Mouse (Mus musculus) cerebellum, postnatal 36 days (tissue): ENCODE measurements at regions not wholly inside any gene's neighbourhood (a gene's known extent, or its start where the extent isn't known, plus 50 kb on each side); places are given as distances from the start of the nearest gene placed in this dataset.

Experiments used
- DNase-seq, 2 experiments: peaks; one replicate each; pipeline ENCODE4 v3.0.0; 2021 to 2022; ENCODE audit warnings: mixed read lengths in 2 of 2

DNA sequence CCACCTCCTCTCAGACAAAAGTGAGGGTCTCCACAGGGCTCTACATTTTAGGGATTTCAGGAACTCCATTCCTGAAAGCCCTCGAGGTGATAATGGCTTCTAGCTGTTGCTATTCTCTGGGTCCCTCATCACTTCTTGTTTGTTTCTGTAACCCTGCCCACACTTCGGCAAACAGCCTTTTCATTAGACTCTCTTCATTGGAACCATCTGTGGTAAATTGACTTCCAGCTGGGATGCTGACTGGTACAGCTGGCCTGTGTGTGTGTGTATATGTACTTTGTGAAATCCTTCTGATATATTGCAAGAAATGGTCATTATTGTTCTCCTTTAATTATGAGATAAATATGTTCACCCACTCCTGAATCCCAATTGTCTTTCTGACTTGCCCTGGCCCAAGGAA is 50.3 kb downstream of the Gm10192 start:
- DNase-seq, result no peak

DNA sequence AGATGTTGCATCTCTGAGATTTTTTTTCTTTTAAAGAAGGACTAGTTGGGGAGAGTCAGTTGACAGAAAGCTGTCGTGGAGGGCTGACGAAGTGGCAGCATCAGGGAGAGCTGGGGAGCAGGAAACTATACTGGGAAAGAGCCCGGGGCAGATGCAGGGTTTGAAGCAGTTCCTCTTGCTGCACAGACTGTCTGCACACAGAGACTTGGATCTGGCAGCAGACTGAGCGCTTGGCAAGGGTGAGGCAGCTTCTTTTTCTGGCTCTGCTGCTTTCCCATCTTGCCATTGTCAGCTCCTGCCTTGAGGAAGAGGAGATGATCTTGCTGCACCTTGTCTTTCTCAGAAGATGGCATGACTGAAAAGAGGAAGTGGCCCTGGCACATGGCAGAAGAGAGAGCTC is 55.2 kb downstream of the Gm10192 start:
- peak; percentile 3 to 7 for DNase-seq

DNA sequence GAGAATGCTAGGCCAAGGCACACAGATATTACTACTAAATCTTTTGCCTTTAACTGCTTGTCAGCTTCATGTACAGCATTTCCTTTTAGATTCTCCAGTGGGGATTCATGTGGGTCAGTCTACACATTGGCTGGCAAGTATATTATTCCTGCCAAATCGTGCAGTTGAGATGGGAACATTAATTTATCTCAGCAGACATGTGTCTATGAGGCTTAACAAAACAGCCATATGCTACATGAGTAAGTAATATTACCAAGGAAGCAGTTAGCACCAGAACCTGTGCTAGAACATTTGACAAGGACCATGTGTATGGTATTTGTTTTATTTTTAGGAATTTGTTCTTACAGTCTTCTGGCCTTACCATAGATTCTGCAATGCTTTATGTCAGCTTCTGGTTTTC is 59.1 kb downstream of the Gm10192 start:
- no peak for DNase-seq

DNA sequence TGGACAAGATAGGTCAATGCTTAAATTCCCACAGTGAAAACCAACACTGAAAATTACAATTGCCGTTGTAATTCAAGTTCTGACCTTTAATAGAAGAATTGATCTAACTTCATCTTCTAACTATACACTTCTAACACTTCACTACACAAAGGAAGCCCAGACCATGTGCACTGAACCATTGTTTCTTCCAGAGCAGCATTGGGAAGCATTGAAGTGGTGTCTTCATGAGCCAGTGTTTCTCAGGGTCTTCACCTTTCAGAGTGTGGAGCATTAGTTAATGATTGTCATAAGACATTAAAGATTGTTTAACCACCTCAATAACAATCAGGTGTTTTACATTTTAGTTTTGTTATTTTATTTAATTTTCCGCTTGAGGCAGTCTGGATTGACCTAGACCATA is 61.0 kb downstream of the Gm10192 start:
- no peak for DNase-seq

DNA sequence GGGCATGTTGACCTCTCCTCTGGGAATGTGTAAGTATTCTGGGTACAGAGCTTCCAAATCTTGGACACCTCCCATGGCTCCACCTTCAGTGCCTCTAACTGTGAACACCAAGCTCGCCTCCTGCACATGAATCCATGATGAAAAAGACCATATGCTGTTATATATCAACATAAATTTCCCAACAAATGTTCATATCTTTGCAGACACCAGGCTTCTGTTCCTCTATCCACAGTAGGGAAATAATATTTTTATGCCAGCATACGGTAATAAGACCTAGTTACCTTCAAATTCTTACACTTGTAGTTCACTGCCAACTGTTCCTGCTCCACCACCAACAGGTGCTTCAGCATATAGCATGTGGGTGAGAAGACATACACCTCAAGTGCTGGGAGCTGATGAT is 63.5 kb downstream of the Gm10192 start:
- no peak for DNase-seq

DNA sequence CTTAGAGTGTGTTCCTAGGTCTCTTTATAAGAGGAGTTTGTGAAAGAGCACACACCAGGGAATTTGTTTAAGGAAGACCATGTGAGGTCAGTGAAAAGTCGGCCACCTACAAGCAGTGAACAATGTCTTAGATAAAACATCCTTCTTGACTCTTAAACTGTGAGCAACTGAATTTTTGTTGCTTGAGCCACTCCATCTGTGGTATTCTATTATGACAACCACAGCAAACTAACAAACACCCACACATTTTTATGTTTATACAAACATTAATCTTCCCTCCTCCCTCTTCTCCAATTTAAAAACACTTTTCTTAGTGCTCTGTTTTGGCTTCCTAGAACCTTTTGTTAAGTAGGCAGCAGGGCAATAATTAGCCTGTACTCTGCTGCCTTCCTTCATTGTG is 66.0 kb downstream of the Gm10192 start:
- DNase-seq, result no peak

DNA sequence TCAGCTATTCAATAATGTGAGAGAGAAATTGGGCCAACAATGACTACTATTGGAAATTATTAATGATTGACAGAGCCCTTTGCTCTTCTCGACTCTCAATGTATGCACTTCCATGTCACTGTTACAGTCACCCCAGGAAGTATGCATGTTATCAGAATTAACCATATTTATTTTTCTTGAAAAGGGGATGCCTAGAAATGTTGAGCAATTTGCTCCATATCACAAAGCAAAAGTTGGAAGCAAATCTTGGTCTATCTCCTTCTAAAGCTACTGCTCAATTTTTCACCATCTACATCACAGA is 80.3 kb downstream of the Gm10192 start:
- no peak for DNase-seq

DNA sequence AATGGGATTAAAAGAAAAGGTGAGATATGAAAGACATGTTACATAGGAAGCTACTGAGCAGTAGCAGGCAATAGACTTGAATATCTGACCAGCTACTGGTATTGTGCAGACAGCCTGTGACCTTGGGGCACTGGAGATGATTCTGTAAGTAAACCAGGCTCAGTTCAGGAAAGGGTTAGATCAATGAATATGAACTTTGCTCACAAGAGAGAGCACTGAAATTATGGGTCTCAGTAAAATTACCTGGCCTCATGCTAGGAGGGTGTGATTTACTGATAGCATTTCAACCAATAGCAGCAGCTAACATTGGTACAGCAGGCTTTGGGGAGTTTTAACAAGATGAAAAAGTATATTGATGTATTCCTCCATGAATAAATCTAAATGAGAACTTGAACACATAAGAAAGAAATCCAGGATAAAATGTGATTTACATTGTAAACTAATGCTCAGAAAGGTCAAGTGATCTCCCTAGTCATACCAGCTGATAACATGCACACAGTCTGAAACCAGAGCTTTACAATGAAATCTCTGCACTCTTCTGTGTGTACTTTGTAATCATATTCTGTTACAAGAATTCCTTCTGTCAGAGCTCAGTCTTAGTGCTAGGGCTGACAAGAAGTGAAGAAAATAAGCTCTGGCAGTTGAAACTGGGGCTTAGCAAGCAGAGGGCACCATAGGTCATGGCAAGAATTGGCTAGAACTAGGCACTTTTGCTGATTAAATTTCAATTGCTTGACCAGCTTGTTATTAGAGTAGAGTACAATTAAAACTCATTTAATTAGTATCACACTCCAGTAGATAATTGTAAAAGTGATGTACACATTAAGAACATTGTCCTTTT is 80.8 kb downstream of the Gm10192 start:
- no peak for DNase-seq

DNA sequence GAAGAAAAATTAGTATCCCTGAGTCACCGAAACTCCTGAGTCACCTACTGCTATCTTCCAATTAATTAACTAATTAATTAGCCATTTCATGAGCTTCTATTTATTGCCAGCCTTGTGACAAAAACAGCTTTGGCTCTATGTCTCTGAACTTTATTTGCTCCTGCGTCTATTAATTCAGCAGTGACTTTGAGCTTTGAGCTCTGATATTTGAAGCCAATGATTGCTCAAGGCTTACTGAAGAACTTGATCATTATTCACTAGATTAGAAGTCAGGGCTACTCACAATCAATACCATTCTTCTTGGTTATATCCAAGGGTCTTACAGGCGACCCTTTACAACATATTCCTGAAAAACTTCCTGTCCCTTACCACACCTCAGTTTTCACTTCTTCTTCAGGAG is 83.2 kb downstream of the Gm10192 start:
- no peak for DNase-seq

DNA sequence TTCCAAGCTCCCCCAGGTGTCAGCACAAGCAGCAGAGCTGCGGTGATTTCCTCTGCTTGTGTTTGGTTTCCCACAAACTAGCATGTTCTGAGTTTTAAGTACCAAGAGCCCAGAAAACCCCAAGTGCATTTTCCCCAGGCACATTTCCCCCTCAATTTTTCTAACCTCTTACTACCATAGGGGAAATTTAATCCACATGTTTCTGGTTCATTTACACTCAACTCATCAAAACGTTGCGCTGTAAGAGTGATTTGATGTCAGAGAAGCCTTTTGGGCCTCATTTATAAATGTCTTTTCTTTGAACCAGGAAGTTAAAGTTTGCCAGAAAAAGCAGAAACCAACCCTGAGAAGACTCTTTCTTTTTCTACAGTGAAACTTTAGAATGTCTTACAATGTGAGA is 89.4 kb downstream of the Gm10192 start:
- no peak for DNase-seq

DNA sequence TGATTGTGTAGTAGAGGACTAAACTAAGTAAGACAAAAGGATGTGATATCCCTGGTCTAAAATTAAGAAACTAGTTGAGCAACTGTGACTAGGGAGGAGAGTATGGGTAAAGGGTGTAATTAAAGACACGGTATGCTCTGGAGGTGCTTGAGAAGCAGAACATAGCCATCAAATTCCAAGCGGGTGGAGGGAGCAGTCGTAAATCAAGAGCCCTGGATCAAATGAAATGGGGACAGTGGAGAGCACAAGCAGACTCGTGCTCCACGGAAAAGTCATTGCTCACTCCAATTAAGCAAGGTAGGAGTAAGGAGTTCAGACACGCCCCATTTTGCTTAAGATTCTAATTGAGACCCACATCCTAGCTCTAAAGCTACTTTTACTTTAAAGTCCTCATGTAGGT is 132.2 kb downstream of the Gm10192 start:
- DNase-seq, result no peak

DNA sequence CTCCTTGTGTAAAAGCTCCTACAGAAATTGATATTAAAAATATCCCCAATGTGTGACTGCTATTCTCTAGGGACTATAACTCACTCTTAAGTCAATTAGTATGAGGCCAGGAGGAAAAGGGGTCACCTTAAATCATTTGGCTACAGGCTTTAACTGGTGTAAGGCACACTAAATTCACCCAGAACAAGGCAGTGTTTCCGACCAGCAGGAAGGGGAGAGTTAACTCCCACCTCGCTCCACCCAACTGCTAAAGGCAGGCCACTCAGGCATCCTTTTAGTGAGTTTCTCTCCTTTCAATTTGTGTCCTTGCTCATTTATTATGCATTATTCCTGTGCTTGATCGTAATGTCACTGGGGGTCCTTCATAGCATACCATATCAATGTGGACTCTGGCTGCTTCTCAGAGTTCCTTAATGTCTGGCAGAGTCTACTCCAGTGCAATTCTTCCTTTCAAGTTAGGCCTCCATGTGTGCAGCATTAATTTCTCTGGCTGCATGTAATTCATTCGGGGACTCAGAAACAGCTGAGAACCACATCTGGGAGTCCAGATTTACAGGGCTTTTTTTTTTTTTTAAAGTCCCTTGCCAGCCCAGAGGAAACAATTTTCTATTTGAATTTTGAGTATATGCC is 133.8 kb downstream of the Gm10192 start:
- DNase-seq, result no peak

DNA sequence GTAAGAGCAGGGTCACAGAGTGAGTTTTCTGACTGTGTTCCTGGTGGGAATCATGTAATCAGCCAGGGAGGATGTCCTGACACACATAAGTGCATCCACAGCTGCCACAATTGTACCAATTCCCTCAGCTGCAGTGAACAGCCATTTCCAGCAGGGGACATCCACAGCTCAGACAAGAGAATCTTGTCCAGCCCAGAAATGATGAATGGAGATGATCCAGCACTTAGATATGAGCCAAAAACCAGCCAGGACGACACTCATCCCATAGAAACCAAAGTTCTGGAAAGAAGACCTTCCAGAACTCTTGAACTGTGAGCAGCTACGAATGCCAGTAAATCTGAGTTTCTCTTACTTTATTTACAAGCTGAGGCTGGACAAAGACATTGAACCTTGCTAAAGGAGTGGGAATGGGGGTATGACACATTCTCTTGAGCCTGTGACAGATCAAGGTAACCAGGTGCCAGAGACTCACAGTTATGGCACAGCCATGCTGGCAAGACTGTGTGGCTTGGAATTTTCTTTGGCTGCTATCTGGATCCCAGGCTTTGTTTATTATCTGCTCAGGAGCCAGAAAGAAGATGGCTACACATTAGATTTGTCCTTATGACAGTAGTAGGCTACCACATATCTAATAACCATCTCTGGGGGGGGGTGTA is 145.1 kb downstream of the Gm10192 start:
- DNase-seq, result peak; percentile 37 to 38

DNA sequence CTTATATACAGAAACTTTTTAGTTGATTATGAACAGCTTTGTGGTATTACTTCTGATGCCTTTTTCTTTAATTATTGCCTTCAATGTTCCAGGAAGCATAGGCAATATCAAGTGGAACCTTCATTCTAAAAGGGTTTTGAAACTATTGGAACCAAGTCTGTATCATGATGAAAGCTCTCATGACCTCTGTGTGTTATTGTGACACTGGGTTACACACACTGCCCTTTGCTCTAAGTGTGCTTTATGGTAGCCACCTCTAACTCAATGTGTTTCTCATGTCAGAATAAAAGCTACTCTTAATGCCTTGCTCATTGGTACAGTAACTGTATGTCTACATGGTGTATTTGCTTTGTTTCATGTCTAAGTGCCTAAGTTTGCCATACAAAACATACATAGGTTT is 154.0 kb downstream of the Gm10192 start:
- no peak for DNase-seq

DNA sequence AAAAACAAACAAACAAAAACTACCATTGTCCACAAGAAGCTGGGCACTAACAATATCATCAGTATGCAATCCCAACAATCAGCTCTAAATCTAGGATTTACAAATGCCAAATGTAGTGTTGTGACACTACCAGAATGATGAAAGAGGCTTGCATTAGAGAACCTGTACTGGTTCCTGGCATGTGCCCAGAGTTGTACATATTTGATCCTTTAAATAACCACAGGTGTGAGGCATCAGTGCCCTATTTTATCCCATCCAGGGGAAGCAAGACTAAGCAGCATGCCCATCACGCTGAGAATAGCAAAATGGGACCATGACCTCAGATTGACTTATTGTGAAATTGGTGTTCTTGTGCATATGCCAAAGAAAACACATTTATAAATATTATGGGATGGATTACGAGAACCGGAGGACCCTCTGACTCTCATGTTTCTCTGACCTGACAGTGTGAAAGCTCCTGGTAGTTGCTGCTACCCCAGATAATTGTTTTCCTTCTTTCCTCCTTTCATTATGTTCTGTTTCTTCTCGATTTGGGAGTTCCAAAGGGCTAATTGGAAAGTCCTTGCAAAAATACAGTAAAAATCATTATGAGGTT is 157.4 kb downstream of the Gm10192 start:
- DNase-seq, result no peak

DNA sequence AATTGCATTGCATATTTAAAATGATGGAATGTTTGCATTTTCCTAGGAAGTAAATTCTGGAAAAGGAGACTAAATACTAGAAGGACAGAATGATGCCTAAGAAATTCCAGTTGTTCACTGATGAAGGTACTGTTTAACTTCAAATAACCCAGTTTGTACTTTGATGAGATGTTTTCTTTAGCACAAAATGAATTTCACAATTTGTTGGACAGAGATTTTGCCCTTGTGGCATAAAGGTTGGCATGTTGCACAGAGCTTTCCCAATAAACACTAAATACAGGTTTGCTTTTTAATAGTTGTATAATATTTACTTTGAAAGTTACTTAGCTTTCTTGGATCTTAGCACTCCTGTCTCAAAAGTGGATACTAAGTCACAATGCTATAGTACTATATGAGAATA is 181.6 kb downstream of the Gm10192 start:
- DNase-seq, result no peak

DNA sequence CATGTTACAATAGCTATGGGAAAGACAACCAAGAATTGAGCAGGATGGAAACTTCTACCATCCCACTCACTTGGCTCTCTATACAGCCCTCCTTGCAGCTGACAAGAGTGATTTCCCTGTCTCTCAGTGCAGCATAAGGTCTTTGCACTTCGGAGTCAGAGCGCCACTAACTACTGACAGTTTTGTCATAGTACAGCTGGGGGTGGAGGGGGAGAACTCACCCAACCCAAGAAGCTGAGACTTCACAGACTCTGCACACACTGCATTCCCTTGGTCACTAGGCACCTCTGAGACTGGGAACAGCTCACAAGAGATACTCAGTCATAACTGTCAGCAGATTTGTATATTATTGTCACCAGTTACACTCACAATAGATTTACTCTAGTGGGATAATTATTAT is 195.3 kb upstream of the Gm12695 start:
- no peak for DNase-seq

DNA sequence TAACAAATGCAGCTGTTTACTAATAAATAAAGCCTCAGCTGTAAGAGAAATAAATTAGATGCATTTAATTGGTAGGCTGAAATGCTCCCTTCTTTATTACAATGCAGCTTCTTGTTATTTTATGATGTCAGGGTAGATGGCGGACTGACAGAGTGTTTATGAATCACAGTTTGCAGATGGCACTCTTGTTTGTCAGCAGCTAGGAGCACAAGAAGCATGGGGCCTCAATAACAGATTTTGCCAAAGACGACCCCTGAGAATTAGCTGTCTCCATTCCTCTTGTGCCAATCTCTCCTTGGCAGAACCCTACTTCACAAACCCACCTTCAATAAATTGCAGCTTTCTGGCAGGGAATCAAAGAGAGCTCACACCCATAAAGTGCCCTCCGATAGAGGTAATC is 194.9 kb upstream of the Gm12695 start:
- no peak for DNase-seq

DNA sequence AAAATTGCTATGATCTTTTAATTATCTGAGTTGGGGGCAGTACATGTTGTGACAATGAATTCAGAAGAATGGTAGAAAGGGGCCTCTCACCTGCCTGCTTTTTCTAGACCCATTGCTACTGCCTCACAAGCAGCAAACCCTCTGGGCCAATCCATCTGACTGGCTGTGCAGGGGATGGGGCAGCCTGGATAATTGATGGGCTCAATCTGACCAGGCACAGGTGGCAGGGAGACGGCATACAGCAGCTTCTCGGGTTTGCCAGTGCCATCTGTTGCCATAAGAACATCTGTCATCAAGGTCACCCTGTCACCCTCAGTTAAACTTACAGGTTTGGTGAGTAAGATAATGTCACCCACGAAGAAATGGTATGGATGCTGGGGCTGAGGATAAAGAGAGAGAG is 189.9 kb upstream of the Gm12695 start:
- DNase-seq, result no peak

DNA sequence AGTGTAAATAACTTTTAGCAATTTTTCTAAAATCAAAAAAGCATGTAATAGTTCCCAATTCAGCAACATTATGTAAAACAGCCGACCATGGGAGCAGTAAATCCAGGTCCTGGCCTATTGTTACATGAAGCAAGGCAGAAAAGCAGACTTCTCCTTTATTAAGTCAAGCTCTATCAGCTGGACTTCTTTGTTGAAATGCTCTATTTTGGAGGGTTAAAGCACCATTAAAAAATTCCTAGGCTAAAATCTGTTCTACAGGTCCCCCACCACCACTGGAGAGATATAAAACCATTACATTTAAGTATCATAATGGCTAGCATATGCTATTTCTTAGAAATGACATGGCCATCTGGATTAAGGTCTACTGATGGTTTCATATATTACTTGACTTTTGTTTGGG is 188.8 kb upstream of the Gm12695 start:
- DNase-seq, result no peak

DNA sequence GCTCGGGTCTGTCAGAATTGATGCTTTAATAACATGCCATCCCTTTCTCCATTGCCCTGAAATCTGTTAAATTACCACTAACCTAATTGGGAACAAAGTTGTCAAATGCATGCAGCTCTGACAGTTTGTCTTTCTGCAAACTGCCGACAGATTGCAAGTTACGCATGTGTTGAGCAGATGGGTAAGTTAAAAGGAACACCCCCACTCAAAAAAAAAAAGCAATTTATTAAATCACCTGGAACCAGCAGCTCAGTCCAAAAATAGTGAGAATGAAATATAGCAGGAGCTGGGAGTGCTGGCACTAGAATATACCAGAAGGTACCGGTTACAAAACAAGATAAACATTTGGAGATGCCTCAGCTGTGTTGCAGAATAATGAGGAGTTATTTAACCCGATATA is 184.2 kb upstream of the Gm12695 start:
- DNase-seq, result no peak

DNA sequence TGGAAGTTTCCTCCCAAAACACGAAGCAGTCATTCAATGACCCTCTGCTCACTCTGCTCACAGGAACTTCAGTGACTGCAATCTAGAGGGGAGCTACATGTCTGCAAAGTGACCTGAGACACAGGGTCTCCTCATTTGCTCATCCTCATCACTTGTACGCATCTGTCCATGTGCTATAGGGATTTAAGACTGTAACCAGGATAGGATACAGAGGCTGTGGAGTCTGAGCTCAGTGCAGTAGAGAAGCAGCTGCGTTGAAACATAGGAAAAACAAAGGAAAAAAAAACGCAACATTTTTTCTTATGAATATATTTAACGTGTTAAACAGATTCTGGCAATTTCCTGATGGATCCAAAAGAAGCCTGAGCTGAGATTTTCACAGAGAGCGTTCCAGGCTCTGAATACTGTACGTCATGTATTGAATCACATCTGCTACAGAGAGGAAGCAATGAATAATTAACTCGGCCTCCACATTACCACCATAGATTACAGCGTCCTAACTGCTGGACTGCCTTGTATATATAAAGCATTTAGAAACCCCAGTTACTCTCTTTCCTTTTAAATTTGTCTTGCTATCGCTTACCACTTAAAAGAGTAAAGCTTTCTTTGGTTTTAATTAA is 183.7 kb upstream of the Gm12695 start:
- no peak for DNase-seq
